Mouse (Mus musculus) brain, adult 2 months (tissue): ENCODE measurements around the gene Atl1.

ENCODE experiments used
- DNase-seq: peaks from one replicate; pipeline ENCODE4 v3.0.0; 2011; ENCODE audit warnings: low read depth, low spot score

Atl1 gene

GRCm38 (mm10) chr12:70010356-70010755, 117.9 kb downstream of the Atl1 start:
- DNase-seq, result no peak

- DNase-seq, result no peak
Measured at GRCm38 (mm10) chr12:70011681-70012080, 119.3 kb downstream of the Atl1 start.

GRCm38 (mm10) chr12:70015936-70016335, 123.5 kb downstream of the Atl1 start:
- peak; percentile 61 for DNase-seq
